Mouse (Mus musculus) lung, adult 18-20 months (tissue): ENCODE results near the gene Stfa1.
"Not testable (repeated sequence)": the region's sequence is repeated elsewhere in the genome, so short reads cannot be mapped to it uniquely, and the experiment has no call there.

Experiments
- DNase-seq, 2 experiments: peaks; one replicate each; pipeline ENCODE4 v3.0.0; 2022; ENCODE audit warnings: mixed read lengths in 2 of 2

Stfa1 gene

DNA sequence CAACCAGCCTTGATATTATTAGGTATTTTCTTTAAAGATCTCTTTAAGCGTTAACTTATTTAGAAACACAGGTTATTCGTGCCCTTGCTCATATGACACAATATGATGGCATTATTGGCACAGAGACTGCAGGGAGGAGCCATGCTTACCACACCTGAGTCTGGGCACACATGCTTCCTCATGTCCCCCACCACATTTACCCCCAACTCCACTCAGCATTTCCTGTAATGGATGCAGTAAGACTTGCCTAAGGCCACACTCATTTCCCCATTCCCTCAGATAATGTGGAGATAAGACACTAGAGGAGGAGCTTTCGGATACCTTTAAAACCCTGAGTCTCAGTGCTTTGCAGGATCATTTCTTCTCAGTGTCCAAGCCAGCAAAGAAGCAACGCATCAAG lies at the start of gene Stfa1:
Gene Stfa1 (plus strand): TSS at position 156 of the 400 bp plus-strand sequence.
- DNase-seq = not testable (repeated sequence)

DNA sequence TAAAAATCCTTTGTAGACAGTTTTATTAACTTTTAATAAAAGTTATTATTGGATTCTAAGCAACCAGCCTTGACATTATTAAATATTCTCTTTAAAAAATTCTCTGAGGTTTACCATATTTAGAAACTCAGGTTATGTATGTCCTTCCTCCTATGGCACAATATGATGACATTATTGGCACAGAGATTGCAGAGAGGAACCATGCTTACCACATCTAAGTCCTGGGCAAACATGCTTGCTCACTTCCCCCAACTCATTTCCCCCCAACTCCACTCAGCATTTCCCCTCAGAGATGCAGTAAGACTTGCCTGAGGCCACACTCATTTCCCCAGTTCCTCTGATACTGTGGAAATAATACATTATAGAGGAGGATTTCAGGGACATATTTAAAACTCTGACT lies 16.2 kb upstream of the Stfa1 start:
- peak in 1 of 2 experiments; percentile 1 for DNase-seq

DNA sequence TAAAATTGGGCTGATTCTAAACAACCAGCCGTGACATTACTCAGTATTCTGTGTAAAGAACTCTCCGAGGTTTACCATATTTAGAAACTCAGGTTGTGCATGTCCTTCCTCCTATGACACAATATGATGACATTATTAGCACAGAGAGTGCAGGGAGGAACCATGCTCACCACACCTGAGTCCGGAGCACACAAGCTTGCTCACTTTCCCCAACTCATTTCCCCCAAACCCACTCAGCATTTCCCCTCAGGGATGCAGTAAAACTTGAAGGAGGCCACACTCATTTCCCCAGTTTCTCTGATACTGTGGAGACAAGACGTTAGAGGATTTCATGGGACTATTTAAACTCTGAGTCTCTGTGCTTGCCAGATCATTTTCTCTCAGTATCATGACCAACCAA lies 12.4 kb downstream of the Stfa1 start:
- no peak for DNase-seq

DNA sequence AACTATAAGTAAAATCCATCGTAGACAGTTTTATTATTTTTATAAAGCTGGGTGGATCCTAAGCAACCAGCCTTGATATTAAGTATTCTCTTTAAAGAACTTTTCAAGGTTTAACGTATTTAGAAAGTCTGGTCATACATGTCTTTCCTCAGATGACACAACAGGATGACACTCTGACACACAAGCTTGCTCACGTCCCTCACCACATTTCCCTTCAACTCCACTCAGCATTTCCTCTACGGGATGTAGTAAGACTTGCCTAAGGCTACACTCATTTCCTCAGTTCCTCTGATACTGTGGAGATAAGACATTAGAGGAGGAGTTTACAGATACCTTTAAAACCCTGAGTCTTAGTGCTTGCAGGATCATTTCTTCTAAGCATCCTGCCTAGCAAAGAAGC lies 30.9 kb downstream of the Stfa1 start:
- no peak for DNase-seq

DNA sequence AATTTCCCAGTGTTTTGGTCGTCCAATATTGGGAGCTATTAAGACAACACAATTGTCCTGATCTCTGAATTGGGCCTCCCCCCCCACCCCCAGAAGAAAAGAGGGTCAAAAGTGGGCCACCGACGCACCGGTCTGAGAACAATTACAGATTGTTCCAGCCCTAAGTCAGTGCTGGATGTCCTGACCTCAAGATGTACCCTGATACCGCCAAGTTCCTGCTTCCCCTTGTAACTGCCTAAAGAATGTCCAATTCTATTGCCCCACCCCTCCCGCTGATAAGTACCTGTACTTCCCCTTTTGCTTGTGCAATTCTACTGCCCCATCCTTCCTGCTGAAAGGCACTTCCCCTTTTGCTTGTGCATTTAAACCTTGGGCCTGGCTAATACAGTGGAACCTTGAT lies 39.4 kb downstream of the Stfa1 start:
- DNase-seq = not testable (repeated sequence)

DNA sequence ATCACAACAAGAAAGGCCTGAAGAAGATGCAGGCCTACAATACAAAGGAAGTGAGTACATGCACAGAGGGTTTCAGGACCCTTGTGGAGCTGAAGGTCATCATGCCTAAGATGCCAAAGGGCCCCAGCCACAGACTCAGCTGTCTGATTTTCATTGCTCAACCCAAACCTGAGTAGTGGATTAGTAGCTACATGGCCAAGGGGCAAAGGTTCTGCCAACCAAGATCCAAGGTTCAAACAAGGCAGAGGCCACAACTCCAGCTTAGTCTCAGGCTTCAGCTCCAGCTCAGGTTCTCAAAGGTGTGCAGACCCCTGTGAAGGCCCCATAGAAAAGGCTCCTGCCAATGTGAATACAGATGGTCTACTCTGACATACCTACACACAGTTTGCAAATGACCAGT lies 42.5 kb downstream of the Stfa1 start:
- no peak for DNase-seq

DNA sequence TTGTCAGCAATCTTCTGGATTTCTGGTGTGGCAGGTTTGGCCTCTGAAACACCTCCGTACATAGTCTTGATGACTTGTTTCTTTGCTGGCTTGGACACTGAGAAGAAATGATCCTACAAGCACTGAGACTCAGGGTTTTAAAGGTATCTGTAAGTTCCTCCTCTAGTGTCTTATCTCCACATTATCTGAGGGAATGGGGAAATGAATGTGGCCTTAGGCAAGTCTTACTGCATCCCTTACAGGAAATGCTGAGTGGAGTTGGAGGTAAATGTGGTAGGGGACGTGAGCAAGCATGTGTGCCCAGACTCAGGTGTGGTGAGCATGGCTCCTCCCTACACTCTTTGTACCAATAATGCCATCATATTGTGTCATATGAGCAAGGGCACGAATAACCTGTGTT lies 57.5 kb downstream of the Stfa1 start, which contains the start of gene BC117090:
Gene BC117090 (minus strand): TSS at position 101 of the 400 bp plus-strand sequence.
- no peak for DNase-seq
